Mouse (Mus musculus) left cerebral cortex, postnatal 10 days (tissue): ENCODE measurements at regions not wholly inside any gene's neighbourhood (a gene's known extent, or its start where the extent isn't known, plus 50 kb on each side); places are given as distances from the start of the nearest gene placed in this dataset.
"Not testable (repeated sequence)": the region's sequence is repeated elsewhere in the genome, so short reads cannot be mapped to it uniquely, and the experiment has no call there.

ENCODE experiments used
- DNase-seq, 2 experiments: peaks; one replicate each; pipeline ENCODE4 v3.0.0; 2021 to 2022; ENCODE audit warnings: low spot score in 2 of 2, mixed read lengths in 1 of 2; ENCODE audit errors: extremely low spot score in 1 of 2
- intact Hi-C: fragments of 180-260 bp; cut with DNase I; formaldehyde crosslinking; loops from one replicate; pipeline ENCODE4 v1.15.1; 2025

DNA sequence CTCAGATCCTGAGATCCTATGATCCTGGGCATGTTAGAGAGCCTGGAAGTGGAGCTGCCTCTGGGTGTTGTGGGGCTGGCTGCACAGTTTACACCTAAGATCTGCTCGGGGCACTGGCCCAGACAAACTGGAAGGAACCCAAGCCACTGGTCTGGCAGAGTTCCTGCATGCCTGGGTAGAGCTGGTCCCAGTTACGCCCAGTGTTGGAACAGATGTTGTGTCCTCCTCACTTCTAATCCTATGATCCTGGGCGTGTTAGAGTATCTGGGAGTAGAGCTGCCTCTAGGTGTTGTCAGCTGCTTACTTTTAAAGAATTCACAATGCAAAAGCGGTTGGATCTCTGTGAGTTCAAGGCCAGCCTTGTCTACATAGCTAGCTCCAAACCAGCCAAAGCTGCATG lies 67.4 kb upstream of the Nt5e start:
- intact Hi-C loops, result no loop called here
- no peak for DNase-seq

DNA sequence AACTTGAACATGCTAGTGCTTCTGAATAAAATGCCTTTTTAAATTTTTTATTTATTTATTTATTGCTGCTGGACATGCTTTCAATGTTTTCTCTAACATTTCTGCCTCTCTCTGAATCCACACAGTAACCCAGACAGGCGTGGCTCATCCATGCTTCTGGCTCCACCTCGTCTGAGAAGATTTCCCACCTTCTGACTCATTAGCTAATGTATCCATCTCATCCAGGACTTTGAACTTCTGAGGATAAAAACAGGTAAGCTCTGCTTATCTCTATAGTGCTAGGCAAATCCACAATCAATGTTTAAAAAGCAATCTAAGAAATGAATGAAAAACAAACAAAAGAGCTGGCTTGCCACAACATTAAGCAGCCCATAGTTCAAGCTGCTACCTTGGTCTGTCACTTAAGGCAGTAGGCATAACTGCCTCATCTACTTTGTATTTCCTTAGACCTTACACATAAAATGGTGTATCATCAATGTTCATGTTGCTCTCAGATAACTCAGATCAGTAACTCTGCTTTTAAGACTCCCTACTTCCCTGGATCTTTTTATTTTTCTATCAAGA lies 66.8 kb upstream of the Nt5e start:
- no peak for DNase-seq
- intact Hi-C loops, result no loop called here

DNA sequence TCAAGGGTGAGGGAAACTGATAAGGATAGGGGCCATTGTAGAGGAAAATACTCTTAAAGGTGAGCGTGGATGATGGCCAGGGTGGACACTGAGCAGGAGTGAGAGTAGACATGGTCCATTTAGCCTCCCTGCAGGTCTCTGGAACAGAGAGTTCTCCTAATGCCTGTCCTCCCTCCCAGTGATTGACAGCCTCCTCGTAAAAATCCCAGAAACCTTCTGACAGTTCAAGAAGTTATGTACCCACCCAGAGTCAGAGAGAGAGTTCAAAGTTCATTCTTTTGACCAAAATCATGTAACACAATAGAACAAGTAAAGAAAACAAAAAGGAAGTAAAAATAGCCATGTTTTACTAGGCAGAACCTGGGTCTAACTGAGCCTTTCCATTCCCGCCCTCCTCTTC lies 64.5 kb upstream of the Nt5e start:
- intact Hi-C loops, result no loop called here
- no peak for DNase-seq

DNA sequence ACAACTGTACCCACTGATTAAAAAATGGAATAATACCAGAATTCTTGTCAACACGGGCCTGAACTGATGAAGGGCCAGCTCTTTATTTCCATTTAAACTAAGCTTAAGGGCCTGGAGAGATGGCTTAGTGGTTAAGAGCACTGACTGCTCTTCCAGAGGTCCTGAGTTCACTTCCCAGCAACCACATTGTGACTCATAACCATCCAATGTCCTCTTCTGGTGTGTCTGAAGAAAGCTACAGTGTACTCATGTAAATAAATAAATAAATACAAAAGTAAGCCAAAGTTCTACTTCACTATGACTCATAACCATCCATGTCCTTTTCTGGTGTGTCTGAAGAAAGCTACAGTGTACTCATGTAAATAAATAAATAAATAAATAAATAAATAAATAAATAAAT lies 60.7 kb upstream of the Nt5e start:
- intact Hi-C loops, DNase-seq: not testable (repeated sequence)

DNA sequence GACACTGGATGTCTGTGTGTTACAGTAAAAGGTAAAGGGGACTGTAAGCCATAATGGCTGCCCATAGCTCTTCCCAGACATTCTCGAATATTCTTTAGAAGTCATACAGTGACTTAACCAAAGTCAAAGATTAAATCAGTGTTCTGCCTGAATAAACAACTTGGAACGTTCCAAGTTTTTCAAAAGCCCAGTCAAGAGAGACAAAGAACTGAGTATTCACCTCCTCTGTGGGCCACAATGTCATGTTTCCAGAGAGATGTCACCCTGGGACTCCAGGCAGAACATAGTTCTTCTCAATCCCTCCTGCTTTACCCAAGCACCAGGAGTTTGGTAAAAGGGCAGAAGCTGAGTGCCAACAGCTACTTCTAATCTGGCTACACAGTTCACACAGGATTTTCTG lies 58.2 kb upstream of the Nt5e start:
- intact Hi-C loops, result no loop called here
- no peak for DNase-seq

DNA sequence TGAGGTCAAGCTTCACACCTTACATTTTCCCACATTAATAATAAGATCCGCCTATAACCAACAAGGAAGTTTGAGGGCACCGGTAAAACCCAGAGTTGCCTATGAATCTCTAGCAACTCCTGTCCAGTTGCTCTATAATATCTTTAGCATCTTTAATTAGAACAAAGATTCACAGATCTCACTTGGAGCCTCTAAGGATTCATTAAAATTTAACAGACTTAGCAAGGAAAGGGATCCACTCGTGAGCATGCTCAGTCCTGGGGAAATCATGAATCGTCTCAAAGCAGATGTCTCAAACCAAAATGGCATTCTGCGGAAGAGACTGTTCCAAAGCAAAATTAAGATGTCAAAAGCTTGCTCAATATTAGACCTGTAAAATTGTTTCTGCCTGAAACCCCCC lies 57.8 kb upstream of the Nt5e start:
- no peak for DNase-seq
- intact Hi-C loops, result no loop called here

DNA sequence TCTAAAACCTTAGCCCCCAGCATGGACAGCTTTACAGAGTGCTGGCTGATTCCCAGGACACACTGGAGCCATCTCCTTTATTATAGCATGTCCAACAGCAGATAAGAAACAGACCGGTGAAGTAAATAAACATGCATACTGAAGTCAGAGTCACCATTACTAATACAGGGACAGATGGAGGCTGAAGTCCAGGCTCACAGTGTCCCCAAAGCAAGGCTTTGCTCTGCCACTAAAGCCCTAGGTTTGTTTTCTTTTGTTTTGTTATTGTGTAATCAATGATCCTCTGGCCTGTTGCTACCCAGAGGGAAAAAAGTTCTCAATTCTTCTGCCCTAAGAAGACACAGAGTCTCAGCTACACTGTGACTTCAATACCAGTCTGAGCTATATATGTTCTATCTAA lies 56.2 kb upstream of the Nt5e start:
- intact Hi-C loops, result no loop called here

DNA sequence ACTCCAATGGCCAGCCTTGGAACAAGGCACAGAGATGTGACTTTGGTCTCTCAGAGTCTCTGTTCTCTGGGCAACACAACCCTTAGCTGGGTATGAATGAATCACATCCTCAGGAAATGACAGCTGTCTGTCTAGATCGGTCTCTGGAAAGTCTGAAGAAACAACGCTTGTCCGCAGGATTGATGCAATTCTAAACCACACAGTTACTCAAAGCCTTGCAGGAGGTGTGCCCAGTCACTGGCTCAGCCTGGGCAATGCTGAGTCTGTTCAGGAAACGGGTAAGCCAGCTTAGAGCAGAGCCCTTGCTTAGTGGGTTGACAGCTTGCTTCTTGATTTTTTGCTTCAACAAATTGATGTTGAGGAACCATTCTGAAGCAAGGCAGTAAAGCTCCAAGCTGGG lies 53.7 kb upstream of the Nt5e start:
- no peak for DNase-seq
- intact Hi-C loops, result no loop called here

More for the DNA sequence above, 56.2 kb upstream of the Nt5e start:
- no peak for DNase-seq

DNA sequence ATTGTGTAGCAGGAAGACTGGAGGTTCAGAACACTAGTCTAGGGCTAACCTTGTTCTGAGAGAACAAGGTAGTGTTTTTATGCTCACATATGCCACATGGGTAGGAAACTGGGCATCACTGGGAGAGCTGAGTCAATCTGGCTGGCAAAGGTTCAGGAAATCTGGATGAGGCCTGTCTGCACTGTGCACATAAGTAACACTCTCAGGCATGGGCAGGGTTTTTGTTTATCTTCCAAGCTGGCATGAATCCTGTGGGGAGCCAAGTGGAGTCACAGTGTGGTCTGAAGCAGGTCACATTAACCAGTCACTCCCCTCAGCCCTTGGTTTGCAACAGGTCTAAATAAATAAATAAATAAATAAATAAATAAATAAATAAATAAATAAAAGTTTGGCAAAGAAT lies 53.0 kb upstream of the Nt5e start:
- DNase-seq, result no peak
- intact Hi-C loops, result no loop called here

DNA sequence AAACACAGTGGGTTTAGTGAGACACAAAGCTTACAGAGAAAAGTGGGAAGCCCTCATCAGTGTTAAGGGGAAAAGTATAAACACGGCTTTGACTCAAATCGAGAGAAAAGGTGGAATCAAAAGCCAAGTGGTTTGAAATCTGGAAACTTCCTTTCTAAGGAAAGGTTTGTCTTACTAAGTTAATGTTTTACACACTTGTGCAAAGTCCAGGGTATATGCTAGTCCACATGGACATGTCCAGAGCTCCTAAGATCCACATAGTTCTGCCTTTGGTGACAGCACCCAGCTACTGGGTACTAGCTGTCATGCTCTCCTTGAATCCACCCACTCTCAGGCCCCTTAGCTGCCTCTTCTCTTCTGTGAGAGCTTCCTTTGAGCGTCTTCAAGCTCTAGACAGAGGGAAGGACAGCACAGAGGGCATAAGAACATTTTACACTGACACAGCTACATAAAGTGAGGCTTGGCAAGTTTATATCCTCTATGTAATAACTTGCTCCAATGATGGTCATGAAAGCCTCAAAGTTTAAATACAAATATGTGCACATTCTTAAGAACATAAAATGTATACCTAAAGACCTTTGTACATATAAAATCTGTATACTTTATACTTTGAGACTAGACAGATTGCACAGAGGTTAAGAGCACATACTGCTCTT lies 52.2 kb upstream of the Nt5e start:
- intact Hi-C loops, result no loop called here
- no peak for DNase-seq

DNA sequence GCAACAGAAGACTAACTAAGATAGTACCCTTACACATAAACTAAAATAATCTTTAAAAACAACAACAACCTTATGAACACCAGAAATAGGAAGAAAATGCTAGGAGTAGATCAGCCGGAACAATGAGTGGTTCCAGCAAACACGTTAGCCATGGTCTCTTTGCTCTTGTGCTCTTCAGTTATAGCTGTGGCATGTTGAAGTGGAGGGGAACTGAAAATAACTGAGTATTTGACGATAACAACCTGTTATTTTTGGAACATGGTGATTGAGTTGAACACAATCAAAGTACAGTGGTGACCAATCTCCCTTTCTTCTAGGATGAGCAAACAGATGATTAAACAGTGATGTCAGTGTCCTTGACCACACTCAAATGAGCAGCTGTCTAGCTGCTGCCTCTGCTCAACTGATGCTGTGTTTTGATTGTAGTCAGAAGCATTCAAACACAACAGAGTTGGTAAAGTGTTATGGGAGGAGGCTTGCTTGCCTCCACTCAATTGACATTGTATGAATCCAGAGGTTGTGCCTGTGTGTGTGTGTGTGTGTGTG lies 50.9 kb upstream of the Nt5e start:
- intact Hi-C loops, result no loop called here
- no peak for DNase-seq

DNA sequence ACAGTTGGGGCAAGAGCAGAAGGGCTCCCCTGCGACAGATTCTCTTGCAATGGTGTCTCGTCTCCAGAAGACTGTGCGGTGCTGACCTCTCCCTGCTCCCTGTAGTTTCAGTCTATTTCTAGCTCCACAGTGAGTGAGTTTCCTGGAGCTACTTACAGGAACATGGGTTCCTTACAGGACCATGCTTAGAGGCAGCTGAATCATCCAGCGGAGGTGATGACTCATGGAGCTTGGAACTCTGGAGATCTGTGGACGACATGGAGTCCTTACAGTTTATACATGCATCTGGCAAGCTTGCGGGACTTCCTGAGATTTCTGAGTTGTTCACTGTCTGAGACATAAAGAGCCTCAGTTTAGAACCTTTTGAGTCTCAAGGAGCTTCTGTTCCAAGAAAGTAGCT lies 50.0 kb upstream of the Nt5e start:
- no peak for DNase-seq

More for the DNA sequence above, 50.0 kb upstream of the Nt5e start:
- intact Hi-C loops, result no loop called here
